Mouse (Mus musculus) heart, adult 2 months (tissue): Measurements from ENCODE around the gene Ndufab1.

Experiments
- CTCF ChIP-seq: fragments of 200-600 bp; IDR thresholded peaks from 2 replicates; pipeline ENCODE4 v1.8.1; 2022; ENCODE audit warnings: antibody characterized with exemption, mild to moderate bottlenecking, moderate library complexity
- EP300 ChIP-seq: fragments of 200-500 bp; IDR thresholded peaks from 2 replicates; pipeline ENCODE4 v1.6.1; 2011; ENCODE audit warnings: low read depth, low read length, control low read depth; ENCODE audit not compliant: insufficient read depth
- POLR2A ChIP-seq: fragments of 200-500 bp; IDR thresholded peaks from 2 replicates; pipeline ENCODE4 v1.6.1; 2011; ENCODE audit warnings: mild to moderate bottlenecking, low read depth, low read length, control low read depth; ENCODE audit not compliant: insufficient read depth

GRCm38 (mm10) chr7:122048191-122048590, 53.5 kb downstream of the Ndufab1 start:
- TF ChIP-seq EP300 (no peak), POLR2A (no peak), CTCF (no peak)
